Mouse (Mus musculus) liver, embryonic 12.5 days (tissue): Measurements from ENCODE around the gene Cdhr5. TPM values are rescaled to one million over a fixed set of nuclear protein-coding genes. Genes with fewer than 3 reads are reported as not detected.
A peak's percentile ranks its signal among the peaks of the same experiment; 100 is the strongest.

Experiments
- ATAC-seq: fragments of 200-750 bp; cut with Nextera tagmentation; 2 replicates; pipeline ENCODE4 v1.8.0; 2017; ENCODE audit warnings: moderate number of reproducible peaks, mild to moderate bottlenecking, moderate library complexity
- H3K27ac ChIP-seq: fragments of 300-500 bp; sonication (generic); 2 replicates; pipeline ENCODE4 v1.5.1; 2016; ENCODE audit warnings: mild to moderate bottlenecking
- H3K27me3 ChIP-seq: fragments of 300-500 bp; sonication (generic); replicated peaks from 2 replicates; pipeline ENCODE4 v1.6.1; 2016; ENCODE audit warnings: mild to moderate bottlenecking, moderate library complexity
- H3K36me3 ChIP-seq: fragments of 300-500 bp; sonication (generic); 2 replicates; pipeline ENCODE4 v1.6.1; 2016; ENCODE audit warnings: mild to moderate bottlenecking, moderate library complexity
- H3K4me1 ChIP-seq: fragments of 300-500 bp; sonication (generic); 2 replicates; pipeline ENCODE4 v1.6.1; 2016
- H3K4me2 ChIP-seq: fragments of 300-500 bp; sonication (generic); 2 replicates; pipeline ENCODE4 v1.6.1; 2016; ENCODE audit warnings: mild to moderate bottlenecking, moderate library complexity
- H3K4me3 ChIP-seq: fragments of 300-500 bp; sonication (generic); 2 replicates; pipeline ENCODE4 v1.5.1; 2016; ENCODE audit warnings: mild to moderate bottlenecking, moderate library complexity
- H3K9ac ChIP-seq: fragments of 300-500 bp; sonication (generic); 2 replicates; pipeline ENCODE4 v1.6.1; 2016; ENCODE audit warnings: mild to moderate bottlenecking, moderate library complexity
- H3K9me3 ChIP-seq: fragments of 300-500 bp; sonication (generic); replicated peaks from 2 replicates; pipeline ENCODE4 v1.6.1; 2016; ENCODE audit warnings: mild to moderate bottlenecking, moderate library complexity
- WGBS: fragments of 180-500 bp; shearing (Covaris S2); methylation state at CpG from one replicate; pipeline ENCODE4 v1.1.7; 2016; ENCODE audit not compliant: insufficient replicate concordance; 5-methylcytosine and 5-hydroxymethylcytosine counted together
- polyA plus RNA-seq: library from polyadenylated mRNA; unstranded; fragments of >200 nt; fragmentation: Nextera tagmentation; extraction: Ambion mirVana; gene quantifications from 2 replicates; pipeline ENCODE4 v1.2.1, GENCODE M21; 2016

Gene Cdhr5
- polyA plus RNA-seq, 1 experiment from 2014 or later = 0.20 TPM

GRCm38 (mm10) chr7:141294479-141294878 lies 17.9 kb upstream of the Cdhr5 start:
- Histone ChIP-seq H3K4me2 (peak overlapping the region; percentile 55), H3K4me3 (peak overlapping the region; percentile 30), H3K27me3 (peaks cover 71% of the 10 kb centered on the region), H3K36me3 (peaks cover 16% of the 10 kb centered on the region), H3K27ac (no peak overlapping the region), H3K9ac (no peak overlapping the region), H3K4me1 (peaks cover 34% of the 10 kb centered on the region), H3K9me3 (no peaks in the 10 kb centered on the region)
- no peak for ATAC-seq
- 8% methylated on average over 21 of the region's 22 CpGs for WGBS

- H3K9ac ChIP-seq = no peak overlapping the region
These were observed 17.4 kb upstream of the Cdhr5 start for GRCm38 (mm10) chr7:141293852-141294471.

GRCm38 (mm10) chr7:141292583-141293388 lies 16.2 kb upstream of the Cdhr5 start:
- H3K4me3 ChIP-seq = 0 out of 2 replicates have a peak overlapping the region, but pooled peaks have one; percentile 45
- no peak overlapping the region for H3K9ac ChIP-seq
- H3K27ac ChIP-seq = no peak overlapping the region
- H3K36me3 ChIP-seq = peaks cover 11% of the 10 kb centered on the region
- H3K9me3 ChIP-seq = no peaks in the 10 kb centered on the region
- ATAC-seq = no peak
- H3K4me1 ChIP-seq = peaks cover 28% of the 10 kb centered on the region
- 31% methylated on average over 15 of the region's 15 CpGs for WGBS
- peaks cover 86% of the 10 kb centered on the region for H3K27me3 ChIP-seq
- no peak overlapping the region for H3K4me2 ChIP-seq

More at GRCm38 (mm10) chr7:141293852-141294471, 17.4 kb upstream of the Cdhr5 start:
- ATAC-seq = no peak
- Histone ChIP-seq H3K4me1 (peaks cover 34% of the 10 kb centered on the region), H3K27me3 (peaks cover 75% of the 10 kb centered on the region), H3K9me3 (no peaks in the 10 kb centered on the region), H3K4me2 (peak overlapping the region; percentile 55), H3K27ac (no peak overlapping the region), H3K4me3 (peak overlapping the region; percentile 30), H3K36me3 (peaks cover 11% of the 10 kb centered on the region)
- 2% methylated on average over 53 of the region's 53 CpGs for WGBS

GRCm38 (mm10) chr7:141291921-141292582 lies 15.5 kb upstream of the Cdhr5 start, which contains the start of gene Drd4:
Drd4 (plus strand) TSS chr7:141292006.
- H3K4me1 ChIP-seq = peaks cover 23% of the 10 kb centered on the region
- H3K9me3 ChIP-seq = no peaks in the 10 kb centered on the region
- H3K9ac ChIP-seq = no peak within 1 kb of the TSS; the same call in 1 of the 2 replicates
- H3K27ac ChIP-seq = no peak within 1 kb of the TSS
- H3K4me2 ChIP-seq = peak within 1 kb of the TSS; percentile 67
- ATAC-seq = no peak
- H3K36me3 ChIP-seq = peaks cover 6% of the 10 kb centered on the region; the same call in 1 of the 2 replicates
- WGBS = 3% methylated on average over 46 of the region's 46 CpGs
- H3K4me3 ChIP-seq = peak within 1 kb of the TSS; percentile 45
- peaks cover 89% of the 10 kb centered on the region for H3K27me3 ChIP-seq

GRCm38 (mm10) chr7:141288042-141288441 lies 11.5 kb upstream of the Cdhr5 start:
- no peak overlapping the region for H3K27ac ChIP-seq
- H3K4me2 ChIP-seq = no peak overlapping the region
- H3K36me3 ChIP-seq = no peaks in the 10 kb centered on the region
- peaks cover 60% of the 10 kb centered on the region for H3K27me3 ChIP-seq
- H3K9me3 ChIP-seq = no peaks in the 10 kb centered on the region
- peaks cover 8% of the 10 kb centered on the region for H3K4me1 ChIP-seq
- no peak overlapping the region for H3K4me3 ChIP-seq
- 63% methylated on average over 3 of the region's 3 CpGs for WGBS
- no peak overlapping the region for H3K9ac ChIP-seq
- ATAC-seq = no peak

- WGBS = 69% methylated on average over 4 of the region's 4 CpGs
- H3K27me3 ChIP-seq = peaks cover 55% of the 10 kb centered on the region
These were observed 6.2 kb upstream of the Cdhr5 start for GRCm38 (mm10) chr7:141282756-141283155.

GRCm38 (mm10) chr7:141281442-141281841 lies 4.9 kb upstream of the Cdhr5 start:
- Histone ChIP-seq H3K36me3 (no peaks in the 10 kb centered on the region), H3K4me2 (no peak overlapping the region), H3K9ac (no peak overlapping the region), H3K27ac (no peak overlapping the region), H3K9me3 (no peaks in the 10 kb centered on the region), H3K4me3 (no peak overlapping the region), H3K27me3 (peaks cover 65% of the 10 kb centered on the region), H3K4me1 (peaks cover 15% of the 10 kb centered on the region)
- no peak for ATAC-seq
- WGBS = 76% methylated on average over 6 of the region's 6 CpGs

More at GRCm38 (mm10) chr7:141282756-141283155, 6.2 kb upstream of the Cdhr5 start:
- Histone ChIP-seq H3K4me3 (no peak overlapping the region), H3K4me2 (no peak overlapping the region), H3K9me3 (no peaks in the 10 kb centered on the region), H3K27ac (no peak overlapping the region), H3K9ac (no peak overlapping the region), H3K36me3 (no peaks in the 10 kb centered on the region), H3K4me1 (peaks cover 15% of the 10 kb centered on the region)
- ATAC-seq = no peak

GRCm38 (mm10) chr7:141278766-141279590 lies 2.4 kb upstream of the Cdhr5 start, which contains the start of gene Sct:
Sct (minus strand) TSS chr7:141279133.
- WGBS = 5% methylated on average over 46 of the region's 46 CpGs

GRCm38 (mm10) chr7:141277701-141278678 lies 1.4 kb upstream of the Cdhr5 start:
- Histone ChIP-seq H3K9ac (no peak overlapping the region), H3K9me3 (no peaks in the 10 kb centered on the region), H3K27me3 (peaks cover 68% of the 10 kb centered on the region), H3K36me3 (no peaks in the 10 kb centered on the region), H3K4me3 (no peak overlapping the region), H3K4me1 (peaks cover 15% of the 10 kb centered on the region), H3K4me2 (peak overlapping the region; percentile 77; the same call in 1 of the 2 replicates), H3K27ac (no peak overlapping the region)
- 68% methylated on average over 11 of the region's 11 CpGs for WGBS
- ATAC-seq = peak; percentile 12; the same call in 1 of the 2 replicates

More at GRCm38 (mm10) chr7:141278766-141279590, 2.4 kb upstream of the Cdhr5 start, which contains the start of gene Sct:
- peak; percentile 46 for ATAC-seq
- Histone ChIP-seq H3K36me3 (no peaks in the 10 kb centered on the region), H3K9ac (peak within 1 kb of the TSS; percentile 54), H3K4me2 (peak within 1 kb of the TSS; percentile 77), H3K27me3 (peaks cover 72% of the 10 kb centered on the region), H3K4me3 (peak within 1 kb of the TSS; percentile 42), H3K9me3 (no peaks in the 10 kb centered on the region), H3K4me1 (peaks cover 15% of the 10 kb centered on the region), H3K27ac (no peak within 1 kb of the TSS)

- no peaks in the 10 kb centered on the region for H3K36me3 ChIP-seq
- ATAC-seq = no peak
- peaks cover 15% of the 10 kb centered on the region for H3K4me1 ChIP-seq
- WGBS = 77% methylated on average over 9 of the region's 9 CpGs
- no peak overlapping the region for H3K4me2 ChIP-seq
- H3K27ac ChIP-seq = no peak overlapping the region
- H3K4me3 ChIP-seq = no peak overlapping the region
- no peak overlapping the region for H3K9ac ChIP-seq
- no peaks in the 10 kb centered on the region for H3K9me3 ChIP-seq
- peaks cover 57% of the 10 kb centered on the region for H3K27me3 ChIP-seq
These were observed 1.2 kb downstream of the Cdhr5 start for GRCm38 (mm10) chr7:141275356-141275755.
